Mouse (Mus musculus) limb, embryonic 11.5 days (tissue): ENCODE measurements at regions not wholly inside any gene's neighbourhood (a gene's known extent, or its start where the extent isn't known, plus 50 kb on each side); places are given as distances from the start of the nearest gene placed in this dataset.

ENCODE experiments used
- ATAC-seq: fragments of 200-750 bp; cut with Nextera tagmentation; 2 replicates; pipeline ENCODE4 v1.8.0; 2017; ENCODE audit warnings: low read depth; ENCODE audit not compliant: insufficient number of reproducible peaks, low FRiP score, low TSS enrichment
- DNase-seq: peaks from one replicate; pipeline ENCODE4 v3.0.0-alpha.2; 2015; ENCODE audit warnings: low spot score
- H3K27ac ChIP-seq: fragments of 300-500 bp; sonication (generic); replicated peaks from 2 replicates; pipeline ENCODE4 v1.5.1; 2014; ENCODE audit warnings: low read depth, mild to moderate bottlenecking, low read length
- H3K27me3 ChIP-seq: fragments of 300-500 bp; sonication (generic); 2 replicates; pipeline ENCODE4 v1.6.1; 2014; ENCODE audit warnings: mild to moderate bottlenecking, low read length, mixed read lengths; ENCODE audit not compliant: control insufficient read depth, insufficient read depth
- H3K36me3 ChIP-seq: fragments of 300-500 bp; sonication (generic); 2 replicates; pipeline ENCODE4 v1.6.1; 2014; ENCODE audit warnings: mild to moderate bottlenecking, low read length, moderate library complexity, mixed read lengths; ENCODE audit not compliant: control insufficient read depth, insufficient read depth
- H3K4me1 ChIP-seq: fragments of 300-500 bp; sonication (generic); 2 replicates; pipeline ENCODE4 v1.6.1; 2014; ENCODE audit warnings: low read length, mixed read lengths; ENCODE audit not compliant: control insufficient read depth, insufficient read depth
- H3K4me2 ChIP-seq: fragments of 300-500 bp; sonication (generic); 2 replicates; pipeline ENCODE4 v1.6.1; 2014; ENCODE audit warnings: low read depth, mild to moderate bottlenecking, moderate library complexity; ENCODE audit not compliant: severe bottlenecking
- H3K4me3 ChIP-seq: fragments of 300-500 bp; sonication (generic); 2 replicates; pipeline ENCODE4 v1.5.1; 2014; ENCODE audit warnings: low read depth, low read length
- H3K9ac ChIP-seq: fragments of 300-500 bp; sonication (generic); 2 replicates; pipeline ENCODE4 v1.6.1; 2014; ENCODE audit warnings: mild to moderate bottlenecking, low read length
- H3K9me3 ChIP-seq: fragments of 300-500 bp; sonication (generic); 2 replicates; pipeline ENCODE4 v1.6.1; 2016; ENCODE audit warnings: low read length; ENCODE audit not compliant: control insufficient read depth
- WGBS: fragments of 180-500 bp; shearing (Covaris S2); extraction: QIAGEN DNeasy Blood & Tissue Kit; methylation state at CpG from one replicate; pipeline ENCODE4 v1.1.7; 2014; 5-methylcytosine and 5-hydroxymethylcytosine counted together

DNA sequence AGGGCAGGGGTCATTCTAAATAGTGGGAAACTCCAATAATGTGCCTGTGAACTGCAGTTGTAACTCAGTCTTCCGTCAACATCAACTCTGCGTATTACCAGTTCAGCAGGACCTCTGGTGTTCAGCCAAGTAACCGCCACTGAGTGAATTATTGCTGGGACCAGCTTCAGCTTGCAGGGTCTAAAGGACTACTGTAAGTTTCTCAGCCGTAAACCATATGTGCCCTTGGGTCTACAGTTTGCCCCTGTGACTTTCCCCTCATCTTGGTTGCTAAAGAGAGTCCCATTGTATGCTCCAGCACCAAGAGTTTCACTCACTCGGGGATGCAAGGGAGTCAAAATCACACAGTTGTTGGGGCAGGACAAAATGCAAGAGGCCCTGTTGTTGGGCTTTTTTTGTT, 399.6 kb upstream of the Atp11b start:
- H3K36me3 ChIP-seq = no peaks in the 10 kb centered on the region
- no peak overlapping the region for H3K27ac ChIP-seq
- no peak overlapping the region for H3K9ac ChIP-seq
- ATAC-seq (no peak), DNase-seq (peak; percentile 62)
- no peaks in the 10 kb centered on the region for H3K9me3 ChIP-seq
- no peaks in the 10 kb centered on the region for H3K4me1 ChIP-seq
- 39% methylated on average over 5 of the region's 5 CpGs for WGBS
- H3K4me3 ChIP-seq = no peak overlapping the region
- no peak overlapping the region for H3K4me2 ChIP-seq
- no peaks in the 10 kb centered on the region for H3K27me3 ChIP-seq

- no peaks in the 10 kb centered on the region for H3K9me3 ChIP-seq
Measured at GRCm38 (mm10) chr3:35357111-35357510, 396.8 kb upstream of the Atp11b start.

GRCm38 (mm10) chr3:35358541-35358940, 395.4 kb upstream of the Atp11b start:
- Histone ChIP-seq H3K9ac (no peak overlapping the region), H3K27me3 (no peaks in the 10 kb centered on the region), H3K9me3 (no peaks in the 10 kb centered on the region), H3K4me3 (no peak overlapping the region), H3K4me2 (no peak overlapping the region), H3K36me3 (no peaks in the 10 kb centered on the region), H3K4me1 (no peaks in the 10 kb centered on the region), H3K27ac (no peak overlapping the region)
- DNase-seq = no peak
- 59% methylated on average over 6 of the region's 6 CpGs for WGBS
- ATAC-seq = no peak

More at GRCm38 (mm10) chr3:35357111-35357510, 396.8 kb upstream of the Atp11b start:
- H3K4me1 ChIP-seq = no peaks in the 10 kb centered on the region
- no peak overlapping the region for H3K9ac ChIP-seq
- ATAC-seq (no peak), DNase-seq (no peak)
- no peak overlapping the region for H3K27ac ChIP-seq
- H3K4me3 ChIP-seq = no peak overlapping the region
- no peaks in the 10 kb centered on the region for H3K36me3 ChIP-seq
- H3K27me3 ChIP-seq = no peaks in the 10 kb centered on the region
- H3K4me2 ChIP-seq = no peak overlapping the region
- 80% methylated on average over 15 of the region's 15 CpGs for WGBS

GRCm38 (mm10) chr3:35359288-35359687, 394.6 kb upstream of the Atp11b start:
- H3K4me3 ChIP-seq = no peak overlapping the region
- H3K27ac ChIP-seq = no peak overlapping the region
- no peak for ATAC-seq
- no peaks in the 10 kb centered on the region for H3K9me3 ChIP-seq
- H3K36me3 ChIP-seq = no peaks in the 10 kb centered on the region
- no peak overlapping the region for H3K4me2 ChIP-seq
- H3K4me1 ChIP-seq = no peaks in the 10 kb centered on the region
- no peaks in the 10 kb centered on the region for H3K27me3 ChIP-seq
- H3K9ac ChIP-seq = no peak overlapping the region
- no peak for DNase-seq
- WGBS = 24% methylated on average over 8 of the region's 8 CpGs

DNA sequence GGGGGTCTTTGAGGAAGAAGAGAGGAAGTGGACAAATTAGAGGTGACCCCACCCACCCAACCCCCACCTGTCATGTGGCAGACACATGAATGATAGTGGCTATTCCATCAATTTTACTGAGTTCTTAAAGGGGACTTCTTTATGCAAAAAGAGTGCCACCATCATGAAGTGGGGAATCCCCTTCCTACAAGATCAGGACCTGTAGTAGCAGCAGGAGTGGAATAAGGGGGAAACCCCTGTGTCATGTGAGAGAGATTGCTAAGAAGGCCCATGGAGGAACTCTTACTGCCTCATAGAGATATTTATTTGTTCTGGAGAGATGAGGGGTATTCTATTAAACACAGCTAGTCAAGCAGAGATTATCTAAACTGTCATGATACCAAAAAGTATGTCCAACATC, 393.4 kb upstream of the Atp11b start:
- Histone ChIP-seq H3K4me3 (no peak overlapping the region), H3K4me1 (no peaks in the 10 kb centered on the region), H3K9ac (no peak overlapping the region), H3K36me3 (no peaks in the 10 kb centered on the region), H3K9me3 (no peaks in the 10 kb centered on the region), H3K27me3 (no peaks in the 10 kb centered on the region), H3K4me2 (no peak overlapping the region), H3K27ac (no peak overlapping the region)
- DNase-seq = no peak
- ATAC-seq = no peak

DNA sequence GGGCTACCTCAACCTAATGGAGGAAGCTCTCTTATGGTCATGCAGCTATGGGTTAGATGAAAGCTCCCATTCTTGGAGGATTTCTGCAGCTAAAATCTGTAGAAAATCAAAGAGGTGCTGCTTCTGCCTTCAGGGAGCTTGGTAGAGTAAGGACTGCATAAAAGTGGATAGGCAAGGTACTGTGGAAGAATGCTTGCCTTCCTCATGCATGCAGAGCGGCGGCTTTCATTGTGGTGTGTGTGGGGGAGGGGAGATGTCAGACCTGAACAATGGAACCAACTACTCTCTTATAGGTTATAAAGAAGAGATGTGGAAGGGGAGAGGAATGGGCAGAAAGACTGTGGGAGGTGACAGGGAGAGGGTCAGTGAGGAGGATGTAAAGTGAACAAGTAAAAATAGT, 392.8 kb upstream of the Atp11b start:
- Histone ChIP-seq H3K4me2 (no peak overlapping the region), H3K27me3 (no peaks in the 10 kb centered on the region), H3K9ac (no peak overlapping the region), H3K4me1 (no peaks in the 10 kb centered on the region), H3K27ac (no peak overlapping the region), H3K36me3 (no peaks in the 10 kb centered on the region), H3K4me3 (no peak overlapping the region), H3K9me3 (no peaks in the 10 kb centered on the region)
- WGBS = 91% methylated on average over 2 of the region's 2 CpGs
- no peak for ATAC-seq
- no peak for DNase-seq

GRCm38 (mm10) chr3:35365431-35365830, 388.5 kb upstream of the Atp11b start:
- no peak for ATAC-seq
- no peak for DNase-seq
- Histone ChIP-seq H3K36me3 (no peaks in the 10 kb centered on the region), H3K9ac (no peak overlapping the region), H3K4me1 (no peaks in the 10 kb centered on the region), H3K27me3 (no peaks in the 10 kb centered on the region), H3K4me2 (no peak overlapping the region), H3K9me3 (no peaks in the 10 kb centered on the region), H3K27ac (no peak overlapping the region), H3K4me3 (no peak overlapping the region)
- WGBS = 80% methylated on average over 6 of the region's 6 CpGs

GRCm38 (mm10) chr3:35372276-35372675, 381.6 kb upstream of the Atp11b start:
- no peak overlapping the region for H3K4me3 ChIP-seq

DNA sequence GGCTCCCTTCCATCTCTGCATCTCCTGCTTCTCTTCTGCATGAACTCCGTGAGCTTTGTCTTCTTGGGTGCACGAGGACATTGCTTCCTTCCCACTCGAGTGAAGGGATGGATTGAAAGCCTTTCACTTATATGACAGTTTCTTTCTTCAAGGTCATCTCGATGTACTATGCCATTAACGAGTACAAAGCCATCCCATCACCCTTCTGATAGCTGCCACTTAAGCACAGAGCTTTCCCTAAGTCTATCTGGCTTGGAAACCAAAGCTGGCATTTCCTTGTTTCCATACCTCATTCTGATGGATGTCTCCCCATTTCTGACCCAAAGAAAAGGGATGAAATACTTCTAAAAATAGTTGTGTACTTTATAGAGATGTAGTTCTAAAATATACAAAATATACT, 366.5 kb upstream of the Atp11b start:
- no peak overlapping the region for H3K4me3 ChIP-seq
- 86% methylated on average over 5 of the region's 5 CpGs for WGBS
- no peak for ATAC-seq

More at GRCm38 (mm10) chr3:35372276-35372675, 381.6 kb upstream of the Atp11b start:
- no peak overlapping the region for H3K9ac ChIP-seq
- H3K36me3 ChIP-seq = no peaks in the 10 kb centered on the region
- H3K4me2 ChIP-seq = no peak overlapping the region
- ATAC-seq (no peak), DNase-seq (no peak)
- no peaks in the 10 kb centered on the region for H3K4me1 ChIP-seq
- no peaks in the 10 kb centered on the region for H3K27me3 ChIP-seq
- H3K27ac ChIP-seq = no peak overlapping the region
- no peaks in the 10 kb centered on the region for H3K9me3 ChIP-seq
- WGBS = 88% methylated on average over 1 of the region's 1 CpGs

More for the DNA sequence above, 366.5 kb upstream of the Atp11b start:
- no peak for DNase-seq
- Histone ChIP-seq H3K9me3 (no peaks in the 10 kb centered on the region), H3K27me3 (no peaks in the 10 kb centered on the region), H3K9ac (no peak overlapping the region), H3K27ac (no peak overlapping the region), H3K36me3 (no peaks in the 10 kb centered on the region), H3K4me2 (no peak overlapping the region), H3K4me1 (no peaks in the 10 kb centered on the region)
